Mouse (Mus musculus) G1E (cell line): ENCODE measurements around the gene Ash1l. TPM values are rescaled to one million over a fixed set of nuclear protein-coding genes. Genes with fewer than 3 reads are reported as not detected.

Experiments used
- ATAC-seq: 2 replicates; pipeline ENCODE4 v1.8.0; 2016; ENCODE audit warnings: mild to moderate bottlenecking; ENCODE audit not compliant: insufficient number of reproducible peaks, poor library complexity, low FRiP score, severe bottlenecking; ENCODE audit errors: extremely low read depth
- DNase-seq: peaks from one replicate; pipeline ENCODE4 v3.0.0; 2012; ENCODE audit warnings: low spot score
- H3K27me3 ChIP-seq: 2 replicates; pipeline ENCODE4 v1.6.1; 2012; ENCODE audit warnings: mild to moderate bottlenecking, low read length, inconsistent platforms; ENCODE audit not compliant: insufficient read depth
- H3K36me3 ChIP-seq: replicated peaks from 2 replicates; pipeline ENCODE3; 2012; ENCODE audit warnings: mild to moderate bottlenecking, inconsistent platforms
- H3K4me1 ChIP-seq: 2 replicates; pipeline ENCODE4 v1.6.1; 2012; ENCODE audit warnings: low read depth, low read length, inconsistent platforms, mixed read lengths; ENCODE audit not compliant: insufficient read depth
- H3K4me3 ChIP-seq: 2 replicates; pipeline ENCODE4 v1.5.1; 2012; ENCODE audit warnings: low read depth, mild to moderate bottlenecking, inconsistent platforms, low read length, moderate library complexity, mixed read lengths
- H3K9me3 ChIP-seq: replicated peaks from 2 replicates; pipeline ENCODE4 v1.6.1; 2012; ENCODE audit warnings: inconsistent platforms
- CTCF ChIP-seq: IDR thresholded peaks from 2 replicates; pipeline ENCODE4 v1.5.1; 2012; ENCODE audit warnings: low read depth, low read length, inconsistent platforms, mixed read lengths
- GATA1 ChIP-seq: IDR thresholded peaks from 2 replicates; pipeline ENCODE4 v1.6.1; 2012; ENCODE audit warnings: borderline replicate concordance, low read length, inconsistent platforms, mixed read lengths
- GATA2 ChIP-seq: IDR thresholded peaks from 2 replicates; pipeline ENCODE4 v1.6.1; 2012; ENCODE audit warnings: low read depth, low read length, inconsistent platforms, borderline replicate concordance
- POLR2AphosphoS5 ChIP-seq: IDR thresholded peaks from 2 replicates; pipeline ENCODE4 v1.6.1; 2012; ENCODE audit warnings: low read depth, low read length, inconsistent platforms; ENCODE audit not compliant: insufficient replicate concordance
- TAL1 ChIP-seq: conservative IDR thresholded peaks from 2 replicates; pipeline ENCODE4 v1.6.1; 2012; ENCODE audit warnings: low read depth, low read length, inconsistent platforms, mixed read lengths
- polyA plus RNA-seq: library from polyadenylated mRNA; stranded (reverse); fragments of >175 nt; gene quantifications from 2 replicates; pipeline ENCODE4 v1.2.3, GENCODE M21; 2012
- total RNA-seq, 2 experiments: library from RNA; stranded (forward) in 1 of 2; stranded (reverse) in 1 of 2; fragments of 200-1000 nt in 1 of 2; fragments of >200 nt in 1 of 2; fragmentation: Nextera tagmentation in 1 of 2; gene quantifications; 2 replicates each; pipeline ENCODE4 v1.2.3; 2014 to 2017

Gene Ash1l
- total and polyA plus RNA-seq, 3 experiments: 3.7 to 69.0 (median 24.3) TPM

GRCm38 (mm10) chr3:89100811-89101210 is 150.4 kb downstream of the Ash1l start, which contains the start of gene Gm43738:
TSS of gene Gm43738 (minus strand) at chr3:89101099.
- DNase-seq: no peak
- Histone ChIP-seq H3K9me3 (no peaks in the 10 kb centered on the region), H3K4me1 (peaks cover 68% of the 10 kb centered on the region), H3K27me3 (no peaks in the 10 kb centered on the region), H3K36me3 (peaks cover 52% of the 10 kb centered on the region), H3K4me3 (peak within 1 kb of the TSS; percentile 87)
- ATAC-seq: no peak
- TF ChIP-seq TAL1 (no peak), POLR2AphosphoS5 (no peak), GATA1 (no peak), GATA2 (no peak), CTCF (no peak)

GRCm38 (mm10) chr3:89101459-89101811 is 151.0 kb downstream of the Ash1l start:
- no peak for TF ChIP-seq TAL1
- no peak for TF ChIP-seq POLR2AphosphoS5
- no peak for TF ChIP-seq CTCF
- TF ChIP-seq GATA1: no peak
- no peak for TF ChIP-seq GATA2
- DNase-seq: peak; percentile 50
- peaks cover 46% of the 10 kb centered on the region for H3K36me3 ChIP-seq
- H3K4me1 ChIP-seq: peaks cover 64% of the 10 kb centered on the region
- H3K4me3 ChIP-seq: peak overlapping the region; percentile 87
- no peaks in the 10 kb centered on the region for H3K9me3 ChIP-seq
- H3K27me3 ChIP-seq: no peaks in the 10 kb centered on the region
- no peak for ATAC-seq

- Histone ChIP-seq H3K4me3 (peak within 1 kb of the TSS; percentile 87), H3K36me3 (peaks cover 41% of the 10 kb centered on the region), H3K4me1 (peaks cover 65% of the 10 kb centered on the region), H3K9me3 (no peaks in the 10 kb centered on the region), H3K27me3 (no peaks in the 10 kb centered on the region)
- DNase-seq (peak; percentile 93), ATAC-seq (peak; percentile 98)
- TF ChIP-seq TAL1 (no peak), GATA2 (no peak), GATA1 (no peak), CTCF (no peak)
Measured at GRCm38 (mm10) chr3:89101812-89102494, 151.5 kb downstream of the Ash1l start, which contains the start of gene Fdps. TSS of gene Fdps (minus strand) at chr3:89101959.

- peaks cover 33% of the 10 kb centered on the region for H3K36me3 ChIP-seq
- no peaks in the 10 kb centered on the region for H3K27me3 ChIP-seq
- H3K9me3 ChIP-seq: no peaks in the 10 kb centered on the region
- ATAC-seq (no peak), DNase-seq (no peak)
- TF ChIP-seq GATA2 (no peak), TAL1 (no peak), CTCF (no peak), GATA1 (no peak), POLR2AphosphoS5 (no peak)
- peaks cover 63% of the 10 kb centered on the region for H3K4me1 ChIP-seq
- H3K4me3 ChIP-seq: peak overlapping the region; percentile 87; the same call in 1 of the 2 replicates
Measured at GRCm38 (mm10) chr3:89102495-89103290, 152.3 kb downstream of the Ash1l start.

- Histone ChIP-seq H3K9me3 (no peaks in the 10 kb centered on the region), H3K4me3 (no peak overlapping the region), H3K36me3 (peaks cover 28% of the 10 kb centered on the region), H3K27me3 (no peaks in the 10 kb centered on the region), H3K4me1 (peaks cover 60% of the 10 kb centered on the region)
- DNase-seq: no peak
- no peak for TF ChIP-seq POLR2AphosphoS5
- TF ChIP-seq CTCF: no peak
- TF ChIP-seq TAL1: no peak
- TF ChIP-seq GATA2: no peak
- TF ChIP-seq GATA1: no peak
- ATAC-seq: no peak
Measured at GRCm38 (mm10) chr3:89103291-89103595, 152.8 kb downstream of the Ash1l start.

- DNase-seq (no peak), ATAC-seq (no peak)
- peaks cover 38% of the 10 kb centered on the region for H3K4me1 ChIP-seq
- H3K4me3 ChIP-seq: no peak overlapping the region
- TF ChIP-seq POLR2AphosphoS5: no peak
- TF ChIP-seq TAL1: no peak
- TF ChIP-seq GATA1: no peak
- TF ChIP-seq GATA2: no peak
- no peak for TF ChIP-seq CTCF
- no peaks in the 10 kb centered on the region for H3K9me3 ChIP-seq
- H3K27me3 ChIP-seq: no peaks in the 10 kb centered on the region
- no peaks in the 10 kb centered on the region for H3K36me3 ChIP-seq
Measured at GRCm38 (mm10) chr3:89106881-89107280, 156.5 kb downstream of the Ash1l start.
